Mouse (Mus musculus) limb, embryonic 11.5 days (tissue): ENCODE results near the gene Scamp2. TPM values are rescaled to one million over a fixed set of nuclear protein-coding genes. Genes with fewer than 3 reads are reported as not detected.
A peak's percentile ranks its signal among the peaks of the same experiment; 100 is the strongest.

ENCODE experiments used
- ATAC-seq: fragments of 200-750 bp; cut with Nextera tagmentation; 2 replicates; pipeline ENCODE4 v1.8.0; 2017; ENCODE audit warnings: low read depth; ENCODE audit not compliant: insufficient number of reproducible peaks, low FRiP score, low TSS enrichment
- DNase-seq: peaks from one replicate; pipeline ENCODE4 v3.0.0-alpha.2; 2015; ENCODE audit warnings: low spot score
- H3K27ac ChIP-seq: fragments of 300-500 bp; sonication (generic); replicated peaks from 2 replicates; pipeline ENCODE4 v1.5.1; 2014; ENCODE audit warnings: low read depth, mild to moderate bottlenecking, low read length
- H3K27me3 ChIP-seq: fragments of 300-500 bp; sonication (generic); 2 replicates; pipeline ENCODE4 v1.6.1; 2014; ENCODE audit warnings: mild to moderate bottlenecking, low read length, mixed read lengths; ENCODE audit not compliant: control insufficient read depth, insufficient read depth
- H3K36me3 ChIP-seq: fragments of 300-500 bp; sonication (generic); 2 replicates; pipeline ENCODE4 v1.6.1; 2014; ENCODE audit warnings: mild to moderate bottlenecking, low read length, moderate library complexity, mixed read lengths; ENCODE audit not compliant: control insufficient read depth, insufficient read depth
- H3K4me1 ChIP-seq: fragments of 300-500 bp; sonication (generic); 2 replicates; pipeline ENCODE4 v1.6.1; 2014; ENCODE audit warnings: low read length, mixed read lengths; ENCODE audit not compliant: control insufficient read depth, insufficient read depth
- H3K4me2 ChIP-seq: fragments of 300-500 bp; sonication (generic); 2 replicates; pipeline ENCODE4 v1.6.1; 2014; ENCODE audit warnings: low read depth, mild to moderate bottlenecking, moderate library complexity; ENCODE audit not compliant: severe bottlenecking
- H3K4me3 ChIP-seq: fragments of 300-500 bp; sonication (generic); 2 replicates; pipeline ENCODE4 v1.5.1; 2014; ENCODE audit warnings: low read depth, low read length
- H3K9ac ChIP-seq: fragments of 300-500 bp; sonication (generic); 2 replicates; pipeline ENCODE4 v1.6.1; 2014; ENCODE audit warnings: mild to moderate bottlenecking, low read length
- H3K9me3 ChIP-seq: fragments of 300-500 bp; sonication (generic); 2 replicates; pipeline ENCODE4 v1.6.1; 2016; ENCODE audit warnings: low read length; ENCODE audit not compliant: control insufficient read depth
- WGBS: fragments of 180-500 bp; shearing (Covaris S2); extraction: QIAGEN DNeasy Blood & Tissue Kit; methylation state at CpG from one replicate; pipeline ENCODE4 v1.1.7; 2014; 5-methylcytosine and 5-hydroxymethylcytosine counted together
- polyA plus RNA-seq: library from polyadenylated mRNA; unstranded; fragments of >200 nt; fragmentation: Nextera tagmentation; extraction: Ambion mirVana; gene quantifications from 2 replicates; pipeline ENCODE4 v1.2.1, GENCODE M21; 2014

Gene Scamp2
- polyA plus RNA-seq, 1 experiment from 2014 or later: 44.4 TPM

- Histone ChIP-seq H3K36me3 (no peaks in the 10 kb centered on the region), H3K27me3 (no peaks in the 10 kb centered on the region), H3K4me3 (no peak overlapping the region), H3K9ac (no peak overlapping the region), H3K4me1 (peaks cover 7% of the 10 kb centered on the region; the same call in 1 of the 2 replicates), H3K4me2 (no peak overlapping the region), H3K27ac (no peak overlapping the region), H3K9me3 (no peaks in the 10 kb centered on the region)
- ATAC-seq: no peak
- no peak for DNase-seq
Measured at GRCm38 (mm10) chr9:57524439-57524838, 36.3 kb upstream of the Scamp2 start.

DNA sequence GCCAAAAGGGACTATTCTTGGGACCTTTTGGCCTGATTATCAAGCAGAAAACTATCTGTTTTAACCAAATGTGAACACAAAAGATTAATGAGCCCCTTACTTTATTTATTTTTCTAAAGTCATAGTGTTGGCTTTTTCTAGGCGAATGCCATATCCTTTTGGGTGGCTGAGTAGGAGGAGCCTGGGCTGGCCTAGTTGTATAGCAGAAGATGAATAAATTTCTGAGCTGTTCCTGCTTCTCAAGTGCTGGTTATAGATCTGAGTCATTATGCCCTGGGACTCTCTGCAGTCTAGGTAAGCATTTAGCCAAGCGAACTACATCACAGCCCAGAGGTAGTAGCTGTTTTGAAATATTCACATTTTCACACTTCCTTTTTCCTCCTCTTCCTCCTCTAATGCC lies 35.2 kb upstream of the Scamp2 start:
- 92% methylated on average over 2 of the region's 2 CpGs for WGBS
- Histone ChIP-seq H3K9me3 (no peaks in the 10 kb centered on the region), H3K27ac (no peak overlapping the region), H3K4me2 (no peak overlapping the region), H3K27me3 (no peaks in the 10 kb centered on the region), H3K9ac (no peak overlapping the region), H3K4me1 (peaks cover 7% of the 10 kb centered on the region; the same call in 1 of the 2 replicates), H3K36me3 (no peaks in the 10 kb centered on the region), H3K4me3 (no peak overlapping the region)
- ATAC-seq (no peak), DNase-seq (no peak)

DNA sequence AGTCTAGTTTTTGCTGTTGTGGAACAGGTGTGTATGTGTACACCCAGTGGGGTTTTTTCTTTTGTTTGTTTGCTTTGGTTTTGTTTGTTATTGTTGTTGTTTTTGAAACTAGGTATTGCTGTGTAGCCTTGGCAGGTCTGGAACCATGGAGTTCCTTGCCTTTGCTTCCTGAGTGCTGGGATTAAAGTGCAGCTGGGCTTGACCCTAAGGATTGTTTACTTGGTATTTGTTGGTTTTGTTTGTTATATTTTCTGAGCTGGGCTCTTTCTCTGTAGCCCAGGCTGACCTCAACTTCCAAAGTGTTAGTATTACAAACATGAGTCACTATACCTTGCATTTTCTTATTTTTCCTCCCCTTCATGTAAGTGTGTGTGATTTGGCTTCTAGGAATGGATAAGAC lies 34.3 kb upstream of the Scamp2 start:
- Histone ChIP-seq H3K4me1 (peaks cover 7% of the 10 kb centered on the region; the same call in 1 of the 2 replicates), H3K9me3 (no peaks in the 10 kb centered on the region), H3K9ac (no peak overlapping the region), H3K27me3 (no peaks in the 10 kb centered on the region), H3K4me3 (no peak overlapping the region), H3K36me3 (no peaks in the 10 kb centered on the region), H3K4me2 (no peak overlapping the region), H3K27ac (no peak overlapping the region)
- no peak for DNase-seq
- no peak for ATAC-seq

DNA sequence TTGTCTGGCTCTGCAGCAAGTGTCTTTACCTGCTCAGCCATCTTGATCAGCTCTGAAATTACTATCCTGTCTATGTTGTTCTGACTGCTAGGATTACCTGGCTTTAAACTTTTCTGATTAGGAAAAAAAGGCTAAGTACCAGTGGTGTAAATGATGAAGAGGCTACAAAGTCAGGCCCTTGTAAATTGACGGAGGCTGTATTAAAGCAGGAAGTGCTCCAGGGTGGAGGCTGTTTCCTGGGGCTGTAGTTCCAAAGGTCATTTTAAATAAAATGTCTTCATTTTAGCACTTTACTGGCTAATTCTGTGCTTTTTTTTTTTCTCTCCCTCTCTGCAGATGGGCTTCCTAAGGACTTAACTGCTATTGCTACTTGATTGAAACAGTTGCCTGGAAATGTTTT lies 28.8 kb upstream of the Scamp2 start:
- Histone ChIP-seq H3K4me3 (no peak overlapping the region), H3K4me2 (no peak overlapping the region), H3K36me3 (peaks cover 8% of the 10 kb centered on the region; the same call in 1 of the 2 replicates), H3K4me1 (no peaks in the 10 kb centered on the region), H3K27me3 (no peaks in the 10 kb centered on the region), H3K27ac (no peak overlapping the region), H3K9me3 (no peaks in the 10 kb centered on the region), H3K9ac (no peak overlapping the region)
- no peak for DNase-seq
- no peak for ATAC-seq
- WGBS: 68% methylated on average over 1 of the region's 1 CpGs

- ATAC-seq (no peak), DNase-seq (no peak)
- H3K4me3 ChIP-seq: peak overlapping the region; percentile 77
- 89% methylated on average over 5 of the region's 5 CpGs for WGBS
- peaks cover 8% of the 10 kb centered on the region; the same call in 1 of the 2 replicates for H3K36me3 ChIP-seq
- H3K4me1 ChIP-seq: peaks cover 9% of the 10 kb centered on the region
- H3K27me3 ChIP-seq: no peaks in the 10 kb centered on the region
- H3K9ac ChIP-seq: no peak overlapping the region
- H3K27ac ChIP-seq: no peak overlapping the region
- no peak overlapping the region for H3K4me2 ChIP-seq
- H3K9me3 ChIP-seq: no peaks in the 10 kb centered on the region
Measured at GRCm38 (mm10) chr9:57536362-57536761, 24.4 kb upstream of the Scamp2 start.

GRCm38 (mm10) chr9:57537044-57537727 lies 23.6 kb upstream of the Scamp2 start, which contains the start of gene Fam219b:
Gene Fam219b (plus strand): TSS chr9:57537528.
- peaks cover 8% of the 10 kb centered on the region; the same call in 1 of the 2 replicates for H3K36me3 ChIP-seq
- H3K27me3 ChIP-seq: no peaks in the 10 kb centered on the region
- DNase-seq (peak; percentile 89), ATAC-seq (peak; percentile 81)
- H3K4me1 ChIP-seq: peaks cover 9% of the 10 kb centered on the region
- no peaks in the 10 kb centered on the region for H3K9me3 ChIP-seq
- peak within 1 kb of the TSS; percentile 58; the same call in 1 of the 2 replicates for H3K27ac ChIP-seq
- peak within 1 kb of the TSS; percentile 80 for H3K9ac ChIP-seq
- H3K4me3 ChIP-seq: peak within 1 kb of the TSS; percentile 77
- WGBS: 3% methylated on average over 45 of the region's 45 CpGs
- H3K4me2 ChIP-seq: peak within 1 kb of the TSS; percentile 73

- Histone ChIP-seq H3K9me3 (no peaks in the 10 kb centered on the region), H3K27me3 (no peaks in the 10 kb centered on the region), H3K4me3 (peak overlapping the region; percentile 77), H3K4me2 (peak overlapping the region; percentile 73), H3K27ac (peak overlapping the region; percentile 58; the same call in 1 of the 2 replicates), H3K36me3 (peaks cover 3% of the 10 kb centered on the region; the same call in 1 of the 2 replicates), H3K4me1 (peaks cover 9% of the 10 kb centered on the region), H3K9ac (peak overlapping the region; percentile 80)
- peak; percentile 58 for ATAC-seq
- no peak for DNase-seq
- WGBS: under 1% methylated on average over 24 of the region's 24 CpGs
Measured at GRCm38 (mm10) chr9:57537728-57538181, 23.0 kb upstream of the Scamp2 start.

- no peak overlapping the region for H3K9ac ChIP-seq
- H3K36me3 ChIP-seq: peaks cover 7% of the 10 kb centered on the region; the same call in 1 of the 2 replicates
Measured at GRCm38 (mm10) chr9:57539550-57539949, 21.2 kb upstream of the Scamp2 start.

More at GRCm38 (mm10) chr9:57539550-57539949, 21.2 kb upstream of the Scamp2 start:
- no peaks in the 10 kb centered on the region for H3K9me3 ChIP-seq
- ATAC-seq (no peak), DNase-seq (no peak)
- no peaks in the 10 kb centered on the region for H3K27me3 ChIP-seq
- no peak overlapping the region for H3K4me3 ChIP-seq
- peaks cover 9% of the 10 kb centered on the region for H3K4me1 ChIP-seq
- H3K4me2 ChIP-seq: no peak overlapping the region
- 85% methylated on average over 2 of the region's 2 CpGs for WGBS
- no peak overlapping the region for H3K27ac ChIP-seq
